Mouse (Mus musculus) lung, adult 2 months (tissue): ENCODE data around the gene Grk5.
A peak's percentile ranks its signal among the peaks of the same experiment; 100 is the strongest.

Source experiments
- CTCF ChIP-seq: fragments of 200-500 bp; IDR thresholded peaks from 2 replicates; pipeline ENCODE4 v1.5.1; 2011; ENCODE audit warnings: mild to moderate bottlenecking, low read length, control low read depth; ENCODE audit not compliant: insufficient read depth
- POLR2A ChIP-seq: fragments of 200-500 bp; IDR thresholded peaks from 2 replicates; pipeline ENCODE4 v1.6.1; 2011; ENCODE audit warnings: low read depth, mild to moderate bottlenecking, control low read depth, low read length, borderline replicate concordance; ENCODE audit errors: extremely low read depth

GRCm38 (mm10) chr19:60889101-60889713 is 342 bp upstream of the Grk5 start:
- no peak for TF ChIP-seq CTCF
- 0 out of 2 replicates have a peak, but pooled peaks have one; percentile 3 for TF ChIP-seq POLR2A
